Mouse (Mus musculus) liver, adult (tissue): ENCODE measurements around the gene Akt1.
A peak's percentile ranks its signal among the peaks of the same experiment; 100 is the strongest.

ENCODE experiments used
- GATA4 ChIP-seq: IDR thresholded peaks from 2 replicates; pipeline ENCODE4 v1.6.1; 2014; ENCODE audit warnings: mild to moderate bottlenecking, low read length; ENCODE audit not compliant: insufficient replicate concordance

The Akt1 gene

DNA sequence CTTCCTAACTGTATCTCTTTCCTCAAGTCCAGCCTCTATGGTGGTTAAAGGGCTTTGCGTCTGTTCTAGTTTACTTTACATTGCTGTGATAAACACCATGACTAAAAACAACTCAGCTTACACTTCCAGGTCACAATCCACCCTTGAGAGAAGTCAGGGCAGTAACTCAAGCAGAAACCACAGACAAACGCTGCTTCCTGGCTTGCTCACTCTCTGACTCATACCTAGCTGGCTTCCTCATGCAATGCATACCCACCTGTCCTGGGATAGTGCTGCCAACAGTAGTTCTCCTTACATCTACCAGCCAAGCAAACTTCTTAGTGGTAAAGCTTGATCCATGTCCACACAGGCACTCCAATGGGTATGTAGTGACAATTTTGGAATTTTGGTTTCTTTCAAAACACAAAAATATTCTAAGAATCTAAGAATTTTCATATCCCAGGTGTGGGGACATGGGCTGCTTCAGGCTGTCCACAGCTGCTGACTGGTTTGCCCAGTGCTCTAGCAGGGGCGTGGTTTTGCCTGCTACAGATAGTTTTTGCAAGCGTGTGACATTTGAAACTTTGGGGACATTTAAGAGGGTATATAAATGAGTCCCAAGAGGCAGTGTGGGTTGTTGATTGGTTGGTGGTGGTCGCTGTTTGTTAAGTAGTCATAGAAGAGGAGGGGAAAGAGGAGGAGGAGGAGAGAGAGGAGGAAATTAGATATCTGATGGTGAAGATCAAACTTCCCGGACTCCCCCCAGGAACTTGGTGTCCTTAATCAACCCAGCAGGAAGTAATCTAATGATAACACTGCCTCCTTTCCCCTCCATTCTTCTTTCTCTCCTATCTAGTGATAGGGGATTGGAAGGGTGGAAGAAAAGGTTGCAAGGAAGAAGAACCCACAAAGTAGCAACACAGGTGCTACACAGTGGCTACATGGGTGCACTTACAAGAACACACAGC lies 28.0 kb upstream of the Akt1 start:
- TF ChIP-seq GATA4 = no peak

DNA sequence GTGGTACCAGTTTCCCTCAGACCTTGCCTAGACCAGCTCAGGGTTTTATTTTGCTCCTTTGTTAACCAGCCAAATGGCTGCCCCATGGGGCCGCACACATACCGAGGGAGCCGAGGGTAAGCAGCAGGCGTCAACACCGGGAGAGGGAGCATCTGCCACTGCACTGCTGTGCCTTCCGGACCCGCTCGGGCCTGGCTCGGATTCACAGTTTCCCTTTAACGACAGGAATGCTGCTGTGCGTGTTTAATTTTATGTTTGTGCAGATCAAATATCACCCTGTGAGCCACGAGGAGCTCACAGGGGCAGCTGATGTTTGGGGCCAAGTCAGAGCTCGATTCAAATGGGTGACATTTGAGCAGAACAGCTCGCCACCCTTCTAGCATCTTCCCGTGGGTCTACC lies 25.8 kb upstream of the Akt1 start:
- TF ChIP-seq GATA4 = no peak

DNA sequence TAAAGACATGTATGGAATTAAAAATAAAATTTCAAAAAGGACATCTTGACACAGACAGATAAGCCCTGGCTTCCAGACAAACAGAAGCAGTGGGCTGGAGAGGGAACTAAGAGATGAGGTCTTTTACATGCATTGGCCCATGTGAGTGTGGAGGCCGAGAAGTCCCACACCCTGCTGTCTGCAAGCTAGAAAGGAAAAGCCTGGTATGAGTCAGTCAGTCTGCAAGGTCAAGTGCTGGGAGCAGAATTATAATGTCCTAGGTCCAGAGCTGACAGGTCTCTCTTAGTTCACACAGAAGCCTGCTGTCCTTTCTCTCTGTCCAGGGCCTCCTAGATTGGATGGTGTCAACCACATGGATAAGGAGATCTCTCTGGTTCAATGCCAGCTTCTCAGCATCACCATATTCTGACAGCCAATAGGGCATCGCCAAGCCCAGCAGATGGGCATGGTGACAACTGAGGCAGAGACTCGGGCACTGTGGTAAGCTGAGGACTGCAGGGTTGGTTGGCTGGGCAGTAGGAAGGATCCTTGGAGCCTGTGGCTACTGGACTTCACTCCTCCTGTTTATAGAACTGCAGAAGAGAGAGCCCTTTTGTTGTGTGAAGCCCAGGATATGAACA lies 22.2 kb upstream of the Akt1 start:
- TF ChIP-seq GATA4 = no peak

DNA sequence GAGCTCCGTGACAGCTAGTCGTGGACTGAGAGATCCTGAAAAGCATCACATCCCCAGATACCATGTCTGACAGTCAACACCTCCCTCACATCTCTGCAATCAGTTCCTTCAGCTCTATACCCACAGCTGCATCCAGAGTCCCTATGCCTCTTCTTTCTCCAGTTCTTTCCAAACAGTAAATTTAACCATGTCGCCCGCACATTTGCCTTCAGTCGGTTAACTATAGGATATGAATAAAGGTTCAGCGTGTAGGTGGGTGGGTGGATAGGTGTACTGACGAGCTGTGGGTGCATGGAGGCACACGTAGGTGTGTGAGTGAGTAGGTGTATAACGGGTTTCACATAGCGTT lies 19.4 kb upstream of the Akt1 start:
- no peak for TF ChIP-seq GATA4

DNA sequence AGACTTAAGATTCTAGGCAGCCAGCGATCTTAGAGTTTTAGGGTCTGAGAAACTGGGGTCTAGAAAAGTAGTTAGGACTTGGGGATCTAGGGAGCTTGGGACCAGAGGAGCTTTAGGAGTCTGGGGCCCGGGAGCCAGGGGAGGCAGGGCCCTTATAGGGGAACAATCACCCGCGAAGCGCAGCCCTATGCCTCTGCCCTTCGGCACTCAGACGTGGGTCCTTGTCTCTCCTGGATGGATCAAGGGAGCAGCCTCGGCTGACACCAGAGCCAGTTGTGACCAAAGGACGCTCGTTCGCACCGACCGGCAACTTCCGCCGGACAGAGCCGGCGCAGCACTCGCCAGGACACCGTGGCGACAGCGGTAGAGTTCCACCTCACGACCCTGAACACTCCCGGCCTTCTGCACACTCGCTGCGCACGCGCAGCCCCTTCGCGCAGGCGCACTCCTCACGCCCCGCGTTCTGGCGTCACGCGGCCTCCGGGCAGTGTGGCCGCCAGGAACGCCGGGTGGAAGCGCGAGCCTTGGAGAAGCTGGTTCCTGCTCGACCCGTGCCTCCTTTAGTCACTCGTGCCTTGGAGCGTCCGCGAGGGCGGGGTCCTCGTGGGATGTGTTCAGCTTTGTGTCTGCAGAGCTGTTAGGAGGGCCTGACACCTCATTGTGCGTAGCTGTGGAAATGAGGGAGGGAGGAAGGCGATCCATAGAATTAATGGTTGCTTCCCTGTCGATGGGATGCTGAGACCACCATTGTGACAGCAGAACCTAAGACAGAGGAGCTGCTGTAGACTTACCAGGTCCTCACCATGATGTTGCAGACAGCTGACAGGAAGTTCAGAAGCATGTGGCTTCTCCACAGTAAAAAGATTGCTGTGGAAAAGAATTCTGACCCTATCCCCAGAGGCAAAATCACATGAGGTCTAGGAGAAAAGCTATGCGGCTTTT lies 18.8 kb upstream of the Akt1 start:
- peak; percentile 19; the same call in 1 of the 2 replicates for TF ChIP-seq GATA4

DNA sequence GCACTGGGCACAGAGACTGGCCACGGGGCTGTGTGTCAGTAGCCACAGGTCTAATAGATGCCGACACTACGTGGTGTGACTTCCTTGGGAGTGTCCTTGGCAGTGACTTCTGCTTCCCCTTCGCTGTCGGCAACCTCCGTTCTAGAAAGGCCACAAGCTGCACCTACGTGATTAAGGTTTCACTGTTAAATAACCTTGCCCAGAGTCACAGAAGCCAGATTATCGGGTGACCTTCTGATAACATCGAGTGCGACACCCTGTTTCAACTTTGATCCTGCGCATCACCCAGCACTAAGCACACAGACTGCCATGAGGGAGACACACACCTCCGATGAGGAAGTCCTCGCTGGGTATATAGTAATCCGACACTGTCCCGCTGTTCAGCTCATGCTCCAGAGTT lies 13.8 kb upstream of the Akt1 start:
- no peak for TF ChIP-seq GATA4

DNA sequence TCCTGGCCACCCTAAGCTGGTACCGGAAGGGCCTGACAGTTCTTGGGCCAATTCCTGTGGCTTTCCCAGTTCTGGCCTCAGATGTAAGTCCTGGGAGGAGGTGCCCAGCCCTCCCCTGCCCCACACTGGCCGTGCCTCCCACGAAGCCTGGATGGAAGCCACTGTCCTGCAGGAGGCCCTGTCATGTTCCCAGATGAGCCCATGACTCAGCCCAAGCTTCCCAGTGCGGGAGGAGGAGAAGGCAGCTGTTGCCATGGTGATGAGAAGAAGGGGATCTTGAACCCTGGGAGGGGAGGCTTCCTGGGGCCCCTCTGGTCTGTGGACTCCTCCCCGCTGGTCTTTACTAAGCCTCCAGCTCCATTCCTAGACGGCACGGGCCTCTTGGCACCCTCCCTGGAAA lies 8.7 kb upstream of the Akt1 start:
- TF ChIP-seq GATA4 = no peak

DNA sequence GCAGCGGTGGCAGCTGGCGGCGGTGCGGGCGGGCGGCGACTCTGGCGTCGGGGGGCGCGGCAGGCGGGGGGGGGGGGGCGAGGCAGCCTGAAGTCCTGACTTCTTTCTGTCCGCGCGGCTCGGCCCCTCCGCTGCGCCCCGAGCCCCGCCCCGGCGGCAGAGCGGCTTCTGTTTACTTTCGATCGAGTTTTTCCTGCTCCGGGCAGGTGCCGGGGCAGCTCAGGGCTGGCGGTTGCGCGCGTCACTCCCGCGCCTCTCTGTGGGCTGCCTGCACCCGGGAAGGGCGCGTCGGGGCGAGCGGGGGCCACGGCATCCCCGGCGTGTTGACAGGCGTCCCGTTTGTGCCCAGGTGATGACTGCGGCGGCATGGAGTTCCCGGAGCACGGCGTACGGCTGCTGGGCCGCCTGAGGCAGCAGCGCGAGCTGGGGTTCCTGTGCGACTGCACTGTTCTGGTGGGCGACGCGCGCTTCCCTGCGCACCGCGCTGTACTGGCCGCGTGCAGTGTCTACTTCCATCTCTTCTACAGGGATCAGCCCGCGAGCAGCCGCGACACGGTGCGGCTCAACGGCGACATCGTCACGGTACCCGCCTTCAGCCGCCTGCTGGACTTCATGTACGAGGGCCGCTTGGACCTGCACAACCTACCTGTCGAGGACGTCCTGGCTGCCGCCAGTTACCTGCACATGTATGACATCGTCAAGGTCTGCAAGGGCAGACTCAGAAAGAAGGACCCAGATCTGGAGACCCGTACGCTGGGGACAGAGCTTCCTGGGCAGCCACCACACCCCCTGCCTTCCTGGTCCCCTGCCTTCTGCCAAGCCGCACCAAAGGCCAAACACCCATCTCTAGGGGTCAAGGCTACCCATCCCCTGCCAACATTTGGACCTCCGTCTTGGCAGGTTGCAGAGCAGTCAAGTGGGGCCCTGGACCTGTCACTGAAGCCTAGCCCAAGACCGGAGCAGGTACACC lies 4.6 kb upstream of the Akt1 start:
- TF ChIP-seq GATA4 = no peak

DNA sequence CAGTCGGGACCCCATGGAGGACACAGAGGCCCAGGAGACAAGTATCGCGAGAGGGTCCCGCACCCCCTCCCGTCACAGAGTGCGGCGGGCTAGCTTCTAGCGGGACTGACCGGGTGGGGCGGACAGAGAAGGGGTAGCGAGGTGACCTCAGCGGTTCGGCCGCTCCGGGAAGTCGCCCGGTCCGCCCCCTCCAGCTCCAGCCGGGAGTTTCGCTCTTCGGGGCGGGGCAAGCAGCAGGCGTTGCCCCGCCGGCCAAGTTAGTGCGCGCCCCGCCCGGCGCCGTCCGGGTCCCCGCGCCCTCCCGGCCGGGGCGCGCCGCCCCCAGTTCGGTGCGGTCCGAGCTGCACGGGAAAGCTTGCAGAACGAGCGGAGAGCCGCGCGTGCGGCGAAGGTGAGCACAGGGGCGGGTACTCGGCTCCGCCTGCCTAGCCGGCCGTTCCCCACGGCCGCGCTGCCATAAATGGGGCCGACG lies 3.9 kb upstream of the Akt1 start, which contains the start of gene Zbtb42:
Gene Zbtb42 (plus strand): TSS at position 274 of the 472 bp plus-strand sequence.
- TF ChIP-seq GATA4 = no peak

DNA sequence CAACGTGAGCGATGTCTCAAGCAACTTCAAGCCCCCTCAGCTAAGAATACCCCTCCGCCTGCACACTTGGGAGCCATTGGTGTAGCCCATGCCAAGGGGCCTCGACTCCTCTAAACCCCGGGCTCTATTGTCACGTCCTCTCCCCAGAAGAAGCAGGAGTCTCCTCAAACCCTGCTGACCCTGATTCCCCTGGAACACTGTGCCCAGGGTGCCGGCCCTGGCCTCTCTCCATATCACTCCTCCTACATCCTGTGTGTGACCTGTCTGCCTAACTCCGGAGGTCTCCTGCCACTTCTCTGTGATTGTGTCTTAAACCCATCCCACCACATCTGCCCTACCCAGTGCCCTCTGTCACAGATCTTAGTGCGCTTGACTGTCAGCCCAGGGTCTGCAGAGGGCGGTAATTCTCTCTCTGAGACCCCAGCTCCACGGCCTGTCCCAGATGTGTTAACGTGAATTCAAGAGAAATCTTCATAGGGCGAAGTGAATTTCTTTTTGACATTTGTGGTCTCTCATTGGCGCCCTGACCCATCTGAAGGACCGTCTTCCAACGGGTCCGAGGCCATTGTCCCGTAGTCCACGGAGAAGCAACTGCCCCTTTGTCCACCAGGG lies 3.4 kb upstream of the Akt1 start:
- TF ChIP-seq GATA4 = no peak

DNA sequence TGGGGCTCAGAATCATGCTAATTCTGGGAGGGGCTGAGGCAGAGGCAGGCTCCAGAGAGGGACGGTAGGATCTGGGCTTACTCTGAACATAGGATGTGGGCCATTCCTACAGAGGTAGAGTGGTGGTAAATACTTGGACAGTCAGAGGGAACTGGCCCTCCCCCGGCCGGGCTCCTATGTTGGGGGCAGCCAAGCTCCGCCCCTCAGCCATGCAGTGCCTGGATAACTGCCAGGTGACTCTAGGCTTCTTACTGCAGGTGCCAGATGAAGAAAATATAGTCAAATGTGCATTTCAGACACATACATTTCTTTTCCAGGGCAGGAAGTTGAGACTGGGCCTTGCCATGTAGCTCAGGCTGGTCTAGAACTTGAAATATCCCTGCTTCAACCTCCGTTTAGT lies 2.4 kb upstream of the Akt1 start:
- no peak for TF ChIP-seq GATA4

DNA sequence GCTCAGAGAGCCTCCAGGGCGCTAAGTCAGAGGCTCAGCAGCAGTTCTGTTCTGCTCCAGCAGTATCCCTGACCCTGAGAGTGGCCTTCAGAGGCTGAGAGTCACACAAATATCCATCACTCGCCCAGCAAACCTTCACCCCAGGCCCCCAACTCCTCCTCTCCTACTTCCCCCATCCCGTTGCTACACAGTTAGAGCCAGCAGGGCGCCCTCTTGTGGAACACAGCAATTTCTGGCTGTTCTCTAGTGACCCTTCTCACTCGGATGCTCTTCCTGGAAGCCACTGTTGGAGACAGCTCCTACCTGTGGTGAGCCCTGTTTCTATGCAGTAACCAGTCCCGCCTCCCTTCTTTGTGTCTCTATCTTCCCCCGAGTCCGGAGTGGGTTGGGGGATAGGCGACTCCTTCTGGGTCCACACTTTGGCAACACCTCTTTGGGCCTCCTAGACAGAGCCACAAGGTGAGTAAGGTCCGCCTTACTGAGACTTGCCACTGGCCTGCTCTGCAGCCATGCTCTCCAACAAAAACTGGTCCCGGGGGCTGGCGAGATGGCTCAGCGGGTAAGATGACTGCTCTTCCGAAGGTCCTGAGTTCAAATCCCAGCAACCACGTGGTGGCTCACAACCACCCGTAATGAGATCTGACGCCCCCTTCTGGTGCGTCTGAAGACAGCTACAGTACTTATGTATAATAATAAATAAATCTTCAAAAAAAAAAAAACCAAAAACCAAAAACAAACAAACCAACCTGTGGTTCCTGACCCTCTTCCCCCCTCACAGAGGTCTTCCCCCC lies 756 bp upstream of the Akt1 start:
- TF ChIP-seq GATA4 = no peak

DNA sequence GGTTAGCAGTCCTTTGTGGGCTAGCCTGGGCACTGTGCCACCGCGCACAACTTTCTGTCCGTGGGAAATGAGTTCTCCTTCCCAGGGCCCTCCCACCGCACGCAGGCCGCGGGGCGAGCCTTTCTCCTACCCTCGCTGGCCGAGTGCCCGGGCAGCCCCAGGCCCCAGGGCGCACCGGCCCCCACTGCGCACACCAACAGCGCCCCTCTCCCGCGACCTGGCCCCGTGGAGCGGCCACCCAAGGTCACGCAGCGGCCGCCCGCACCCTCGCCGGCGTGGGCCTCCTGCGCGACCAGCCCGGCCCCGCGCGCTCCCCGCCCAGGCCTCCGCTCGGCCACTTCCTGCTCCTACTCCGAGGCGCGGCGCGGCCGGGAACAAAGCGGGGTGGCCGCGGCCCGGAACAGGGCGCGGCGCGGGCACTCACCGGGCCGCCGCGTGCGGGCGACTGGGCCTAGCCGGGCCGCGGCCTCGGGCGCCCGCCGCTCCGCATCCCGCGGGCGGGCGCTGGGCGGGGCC lies 1.1 kb downstream of the Akt1 start:
- TF ChIP-seq GATA4 = no peak
